21 mouse cellular contexts compared by ENCODE assay signal in genomic region chr5:101819216-101819615, GRCm38 (mm10). TPM values are rescaled to one million over a fixed set of nuclear protein-coding genes. Genes with fewer than 3 reads are reported as not detected.
DNase-seq lines count a peak whose midpoint lies in the region; ATAC-seq and TF ChIP-seq lines count a peak whose summit lies in the region.
"Had no signal": no experiment of that assay in that cellular context is flagged by ENCODE, and none has a peak within 500 bp of the region (broad histone marks: within the 10 kb centered on the region; RNA-seq: fewer than 3 reads in every experiment).

No protein-coding gene starts in this region.

- WGBS in intestine, postnatal 0 days = 63% methylated on average over 10 of the region's 10 CpGs
- WGBS in intestine, embryonic 16.5 days = 64% methylated on average over 10 of the region's 10 CpGs

- no peak overlapping the region for H3K4me2 ChIP-seq in intestine, postnatal 0 days (replicated peaks; ENCODE audit: low read depth)
- H3K4me2 ChIP-seq in intestine, embryonic 16.5 days (ENCODE audit: low read depth, low read length) = no peak overlapping the region
- H3K4me2 ChIP-seq: embryonic facial prominence, embryonic 13.5 days; forebrain, embryonic 12.5 days; heart, embryonic 13.5 days; hindbrain, embryonic 15.5 days had no signal

- ATAC-seq in intestine, postnatal 0 days = no peak
- ATAC-seq in intestine, embryonic 16.5 days = no peak
- ATAC-seq: forebrain, postnatal 0 days had no signal

- peak; percentile 42 for DNase-seq in embryo, embryonic 11 days
- DNase-seq in retina, postnatal 1 day = peak; percentile 20
- no peak for DNase-seq in adrenal gland, postnatal 4 days (ENCODE audit: low spot score in 2 of 2)
- no peak for DNase-seq in right cerebral cortex, postnatal 25 days
- DNase-seq: adrenal gland, adult 8-10 months; cerebellum, adult 11 months; cerebellum, adult 8-10 months; cerebellum, postnatal 14 days; forebrain, postnatal 0 days; heart, adult 11 months; heart, postnatal 36 days had no signal

- TF ChIP-seq CTCF in intestine, postnatal 0 days (IDR thresholded peaks at IDR 0.05; ENCODE audit: low read depth) = 0 out of 2 replicates have a peak, but pooled peaks have one; percentile 7
- TF ChIP-seq CTCF in E14TG2a.4 (conservative IDR thresholded peaks at IDR 0.05; ENCODE audit: low read length) = 0 out of 2 replicates have a peak, but pooled peaks have one; percentile 17

- H3K4me1 ChIP-seq in intestine, postnatal 0 days (replicated peaks; ENCODE audit: control insufficient read depth, insufficient read depth, low read length) = 0 out of 2 replicates have a peak, but pooled peaks cover 5% of the 10 kb centered on the region
- H3K4me1 ChIP-seq in intestine, embryonic 16.5 days (ENCODE audit: control insufficient read depth, insufficient read depth, low read length) = peaks cover 6% of the 10 kb centered on the region; the same call in 1 of the 2 replicates
- H3K4me1 ChIP-seq in E14TG2a.4 (replicated peaks; ENCODE audit: low read depth, low read length) = peaks cover 71% of the 10 kb centered on the region
- H3K4me1 ChIP-seq: hindbrain, embryonic 15.5 days had no signal

- no peaks in the 10 kb centered on the region for H3K9me3 ChIP-seq in intestine, postnatal 0 days (ENCODE audit: control insufficient read depth)
- H3K9me3 ChIP-seq in intestine, embryonic 16.5 days (ENCODE audit: control insufficient read depth, low read length) = no peaks in the 10 kb centered on the region
- H3K9me3 ChIP-seq in E14TG2a.4 (ENCODE audit: low read length) = no peaks in the 10 kb centered on the region
- H3K9me3 ChIP-seq: embryonic facial prominence, embryonic 13.5 days; forebrain, embryonic 12.5 days; heart, embryonic 13.5 days; hindbrain, embryonic 15.5 days had no signal

- H3K27ac ChIP-seq in intestine, postnatal 0 days (ENCODE audit: low read depth, low read length) = no peak overlapping the region
- H3K27ac ChIP-seq in intestine, embryonic 16.5 days (ENCODE audit: low read length) = no peak overlapping the region
- H3K27ac ChIP-seq: embryonic facial prominence, embryonic 13.5 days; forebrain, embryonic 12.5 days; gastrocnemius, adult 2 months; heart, embryonic 13.5 days; hindbrain, embryonic 15.5 days had no signal

- H3K36me3 ChIP-seq in intestine, postnatal 0 days (ENCODE audit: control insufficient read depth, insufficient read depth) = peaks cover 15% of the 10 kb centered on the region; the same call in 1 of the 2 replicates
- no peaks in the 10 kb centered on the region for H3K36me3 ChIP-seq in intestine, embryonic 16.5 days (ENCODE audit: control insufficient read depth, insufficient read depth, low read length)
- peaks cover 40% of the 10 kb centered on the region for H3K36me3 ChIP-seq in E14TG2a.4 (ENCODE audit: insufficient read depth, low read length)
- H3K36me3 ChIP-seq: embryonic facial prominence, embryonic 13.5 days; forebrain, embryonic 12.5 days; heart, embryonic 13.5 days; hindbrain, embryonic 15.5 days had no signal

- no peak overlapping the region for H3K9ac ChIP-seq in intestine, postnatal 0 days (ENCODE audit: low read depth, low read length)
- no peak overlapping the region for H3K9ac ChIP-seq in intestine, embryonic 16.5 days (ENCODE audit: low read depth, low read length)
- H3K9ac ChIP-seq: embryonic facial prominence, embryonic 13.5 days; forebrain, embryonic 12.5 days; forebrain, postnatal 0 days; heart, embryonic 13.5 days; hindbrain, embryonic 15.5 days had no signal

- H3K4me3 ChIP-seq in intestine, postnatal 0 days (ENCODE audit: low read depth, low read length) = no peak overlapping the region
- H3K4me3 ChIP-seq in intestine, embryonic 16.5 days (ENCODE audit: low read length) = no peak overlapping the region
- no peak overlapping the region for H3K4me3 ChIP-seq in E14TG2a.4 (replicated peaks; ENCODE audit: low read length)
- H3K4me3 ChIP-seq: embryonic facial prominence, embryonic 13.5 days; forebrain, embryonic 12.5 days; gastrocnemius, adult 2 months; heart, embryonic 13.5 days; hindbrain, embryonic 15.5 days had no signal

- no peaks in the 10 kb centered on the region for H3K27me3 ChIP-seq in intestine, postnatal 0 days (replicated peaks; ENCODE audit: control insufficient read depth, insufficient read depth, low read length)
- H3K27me3 ChIP-seq in intestine, embryonic 16.5 days (replicated peaks; ENCODE audit: control insufficient read depth, insufficient read depth, low read length) = no peaks in the 10 kb centered on the region
- H3K27me3 ChIP-seq in E14TG2a.4 (ENCODE audit: insufficient read depth, low read length) = no peaks in the 10 kb centered on the region
- H3K27me3 ChIP-seq: CH12.LX had no signal

RNA-seq across cellular contexts. Expression of gene Cds1, which starts 54.3 kb away (rescaled TPM):
- 31.9 and 32.2 TPM in 2 replicates for polyA plus RNA-seq in intestine, postnatal 0 days (2015; fragmentation: Nextera tagmentation; extraction: Ambion mirVana)
- 24.8 and 30.2 TPM in 2 replicates for polyA plus RNA-seq in intestine, embryonic 16.5 days (2015; fragmentation: Nextera tagmentation; extraction: Ambion mirVana)
- 1 to 10 TPM; 7.3 to 10.0 TPM for total RNA-seq in adrenal gland, postnatal 4 days (2021)
- total RNA-seq: CH12.LX had no signal
- polyA plus RNA-seq: C2C12 had no signal

Comparison
In these comparisons a context has a peak if more than half of its experiments do, and no peak if none do; other contexts are left out.
1. DNase-seq: peak in embryo, embryonic 11 days (single experiment) and retina, postnatal 1 day (single experiment); none in adrenal gland, postnatal 4 days (0 of 2) and right cerebral cortex, postnatal 25 days (single experiment).